Mouse (Mus musculus): ENCODE measurements around the gene Btd.

DNA sequence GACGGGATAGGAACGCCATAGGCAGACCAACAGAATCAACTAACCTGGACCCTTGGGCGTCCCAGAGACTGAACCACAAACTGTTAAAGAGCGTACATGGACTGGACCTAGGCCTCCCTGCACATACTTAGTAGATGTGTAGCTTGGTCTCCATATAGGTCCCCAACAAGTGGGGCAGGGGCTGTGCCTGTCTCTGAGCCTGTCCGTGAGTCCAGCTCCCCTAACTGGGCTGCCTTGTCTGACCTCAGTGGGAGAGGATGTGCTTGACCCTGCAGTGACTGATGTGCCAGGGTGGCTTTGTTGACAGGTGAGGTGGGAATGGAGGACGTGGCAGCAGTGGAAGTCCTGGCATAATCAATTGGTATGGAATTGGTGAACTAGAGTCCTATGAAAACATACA, 51.7 kb downstream of the Btd start:
- no peak for TF ChIP-seq CTCF (IDR thresholded peaks at IDR 0.05; ENCODE audit: borderline replicate concordance, control insufficient read depth, extremely low read depth, insufficient read depth, low read length, poor library complexity)
- no peak for TF ChIP-seq POLR2A (IDR thresholded peaks at IDR 0.05; ENCODE audit: control insufficient read depth, extremely low read depth, insufficient read depth, low read length, poor library complexity)

Data from thymus, adult 2 months (tissue).